Mouse (Mus musculus): ENCODE data around the gene Irf4.
A peak's percentile ranks its signal among the peaks of the same experiment; 100 is the strongest.

Irf4 gene

GRCm38 (mm10) chr13:30762224-30762623, 13.2 kb downstream of the Irf4 start:
- DNase-seq (ENCODE audit: inconsistent ontology term): no peak

GRCm38 (mm10) chr13:30764014-30764740, 15.2 kb downstream of the Irf4 start:
- DNase-seq (ENCODE audit: inconsistent ontology term): no peak

DNA sequence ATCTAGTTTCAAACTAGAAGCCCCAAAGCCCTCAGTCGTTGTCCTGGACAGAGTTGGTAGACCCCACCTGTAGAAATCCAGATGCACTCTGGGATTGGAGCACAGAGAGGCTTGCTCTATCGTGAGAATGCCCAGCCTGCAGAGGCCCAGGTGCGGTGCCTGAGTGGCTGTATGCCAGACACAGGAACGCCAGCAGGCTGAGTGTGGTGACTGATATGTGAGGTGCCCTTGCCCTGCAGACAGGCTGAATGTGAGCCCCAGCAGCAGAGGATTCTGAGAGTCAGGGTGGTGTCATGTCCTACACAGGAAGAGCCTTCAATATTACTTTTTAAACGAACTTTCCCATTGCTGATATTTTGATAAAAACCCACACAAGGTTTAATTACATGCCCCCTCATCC, 16.9 kb downstream of the Irf4 start:
- DNase-seq (ENCODE audit: inconsistent ontology term): no peak

- DNase-seq (ENCODE audit: inconsistent ontology term): no peak
Measured at GRCm38 (mm10) chr13:30766636-30767476, 17.8 kb downstream of the Irf4 start.

GRCm38 (mm10) chr13:30767477-30768127, 18.6 kb downstream of the Irf4 start:
- no peak for DNase-seq (ENCODE audit: inconsistent ontology term)

- DNase-seq (ENCODE audit: inconsistent ontology term): no peak
Measured at GRCm38 (mm10) chr13:30776021-30776420, 27.0 kb downstream of the Irf4 start.

- DNase-seq (ENCODE audit: inconsistent ontology term): no peak
Measured at GRCm38 (mm10) chr13:30777678-30778179, 28.7 kb downstream of the Irf4 start.

GRCm38 (mm10) chr13:30781905-30782304, 32.9 kb downstream of the Irf4 start:
- DNase-seq (ENCODE audit: inconsistent ontology term): no peak

DNA sequence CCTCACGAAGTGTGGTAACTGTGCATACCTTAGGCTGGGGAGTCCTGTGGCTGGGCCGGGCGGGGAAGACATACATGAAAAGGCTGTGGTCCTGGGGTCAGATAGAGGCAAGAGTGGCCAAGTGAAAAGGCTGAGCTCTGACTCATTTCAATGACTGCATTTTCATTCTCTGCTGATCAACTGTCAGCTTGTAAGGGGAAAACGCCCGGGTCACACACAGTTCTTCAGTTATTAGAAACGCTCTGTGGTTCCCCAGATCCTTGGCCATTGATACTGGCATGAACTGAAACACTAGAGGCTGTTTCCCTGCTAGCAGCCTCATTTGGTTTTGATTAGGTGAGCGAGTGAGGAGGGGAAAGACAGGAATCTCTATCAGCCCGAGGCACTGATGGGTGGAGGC, 33.4 kb downstream of the Irf4 start:
- DNase-seq (ENCODE audit: inconsistent ontology term): peak; percentile 87

DNA sequence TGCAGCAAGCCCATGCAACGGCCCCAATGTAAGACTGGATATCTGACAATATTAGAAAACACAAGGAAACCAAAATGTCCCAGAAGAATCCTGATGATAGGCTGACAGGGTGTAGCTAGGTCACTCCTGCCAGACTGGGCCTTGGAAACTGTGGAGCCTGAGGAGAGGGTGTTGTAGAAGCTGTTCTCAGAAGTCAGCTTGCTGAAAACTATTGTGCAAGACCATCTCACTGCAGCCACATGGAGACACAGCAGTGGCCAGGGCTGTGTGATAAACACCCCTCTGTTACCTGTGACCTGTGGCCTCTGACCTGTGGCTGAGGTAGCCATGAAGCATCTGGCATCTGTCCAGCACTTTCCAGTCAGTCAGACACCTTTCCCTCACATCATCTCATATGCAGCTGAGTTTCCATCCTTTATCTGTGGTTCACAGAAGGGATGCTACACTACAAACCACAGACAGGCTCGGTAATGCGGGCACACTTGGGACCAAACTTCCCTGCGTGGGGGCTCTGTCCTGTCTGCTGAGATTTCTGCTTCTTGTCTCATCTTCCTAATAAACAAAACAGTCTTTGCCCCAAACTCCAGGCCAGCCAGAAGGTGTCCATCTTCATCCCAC, 36.5 kb downstream of the Irf4 start:
- DNase-seq (ENCODE audit: inconsistent ontology term): no peak

DNA sequence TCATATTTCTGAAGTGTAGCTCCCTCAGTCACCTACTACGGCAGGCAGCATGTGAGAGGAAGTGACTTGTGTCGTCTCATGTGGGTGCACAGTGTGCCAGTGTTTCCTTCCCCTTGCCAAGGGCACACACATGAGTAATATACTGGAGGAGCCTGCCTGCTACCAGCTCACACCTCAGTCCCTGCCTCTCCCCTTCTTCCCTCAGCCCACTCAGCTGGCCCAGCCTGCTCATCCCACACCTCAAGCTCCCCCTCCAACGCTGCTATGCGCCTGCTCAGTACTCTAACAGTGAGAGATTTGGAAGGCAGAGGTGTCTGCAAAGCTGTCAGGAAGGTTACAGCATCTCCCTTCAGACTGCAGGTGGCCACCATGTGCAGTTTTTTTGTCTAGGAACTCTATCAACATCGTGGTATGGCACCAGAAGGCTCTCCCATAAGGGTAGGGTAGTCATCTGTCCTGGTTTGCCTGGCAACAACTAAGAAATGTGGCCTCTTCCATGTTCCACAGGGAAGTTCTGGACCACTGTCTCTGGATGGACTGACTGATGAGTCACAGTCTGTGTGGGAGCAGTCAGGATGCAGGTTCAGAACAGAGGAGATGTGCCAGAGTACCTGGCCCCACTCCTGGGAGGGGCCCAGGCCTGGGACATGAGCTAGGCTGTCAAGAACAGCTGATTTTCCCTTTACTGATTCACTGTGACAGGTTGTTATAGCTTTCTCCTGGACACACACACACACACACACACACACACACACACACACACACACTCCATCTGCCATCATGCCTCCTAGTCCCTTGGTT, 37.4 kb downstream of the Irf4 start:
- DNase-seq (ENCODE audit: inconsistent ontology term): peak; percentile 9

DNA sequence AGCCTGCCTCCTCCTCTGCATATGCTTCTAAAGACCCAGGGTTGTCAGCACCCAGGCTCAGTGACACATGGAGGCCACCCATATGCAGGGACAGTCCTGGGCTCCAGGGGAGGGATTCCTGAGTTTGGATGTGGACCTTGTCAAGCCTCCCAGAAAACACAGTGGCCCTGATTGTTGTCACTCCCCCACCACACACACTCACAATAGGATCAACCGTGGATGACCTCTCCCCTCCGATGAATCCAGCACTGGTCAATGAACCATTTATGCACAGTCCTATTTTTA, 38.0 kb downstream of the Irf4 start:
- peak; percentile 38 for DNase-seq (ENCODE audit: inconsistent ontology term)

- no peak for DNase-seq (ENCODE audit: inconsistent ontology term)
Measured at GRCm38 (mm10) chr13:30787556-30787955, 38.5 kb downstream of the Irf4 start.

GRCm38 (mm10) chr13:30787960-30788359, 38.9 kb downstream of the Irf4 start:
- no peak for DNase-seq (ENCODE audit: inconsistent ontology term)

DNA sequence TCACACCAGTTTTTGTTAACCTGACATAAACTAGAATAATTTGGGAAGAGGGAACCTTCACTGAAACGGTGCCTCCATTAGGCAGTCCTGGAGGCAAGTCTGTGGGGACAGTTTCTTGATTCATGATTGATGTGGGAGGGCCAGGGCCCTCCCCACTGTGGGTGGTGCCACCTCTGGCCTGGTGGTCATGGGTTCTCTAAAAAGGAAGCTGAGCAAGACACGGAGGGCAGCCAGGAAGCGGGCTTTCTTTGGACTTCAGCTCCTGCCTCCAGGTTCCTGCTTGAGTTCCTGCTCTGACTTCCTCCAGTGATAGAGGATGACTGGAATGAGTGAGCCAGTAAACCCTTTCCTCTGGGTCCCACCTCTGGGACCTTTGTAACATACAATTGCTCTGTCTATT, 39.4 kb downstream of the Irf4 start:
- no peak for DNase-seq (ENCODE audit: inconsistent ontology term)

- peak; percentile 31 for DNase-seq (ENCODE audit: inconsistent ontology term)
Measured at GRCm38 (mm10) chr13:30790016-30790415, 41.0 kb downstream of the Irf4 start.

DNA sequence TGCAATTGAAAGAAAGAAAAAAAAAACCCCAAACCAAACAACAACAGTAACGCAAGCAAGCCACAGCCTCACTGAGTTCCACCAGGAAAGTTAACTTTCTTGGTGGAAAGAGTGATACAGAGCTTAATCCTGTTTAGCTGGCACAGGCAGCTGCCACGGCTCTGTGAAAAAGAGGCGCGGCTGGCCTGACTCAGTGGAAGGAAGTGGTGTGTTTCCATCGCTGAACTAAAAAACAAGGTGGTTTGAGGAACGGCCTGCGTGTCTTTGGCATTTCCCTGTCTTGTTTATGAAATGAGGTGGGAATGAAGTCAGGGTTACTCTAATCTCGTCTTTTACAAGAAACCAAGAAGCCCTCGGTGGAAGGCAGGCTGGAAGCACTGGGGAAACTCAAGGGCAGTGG, 43.3 kb downstream of the Irf4 start:
- DNase-seq (ENCODE audit: inconsistent ontology term): no peak

DNA sequence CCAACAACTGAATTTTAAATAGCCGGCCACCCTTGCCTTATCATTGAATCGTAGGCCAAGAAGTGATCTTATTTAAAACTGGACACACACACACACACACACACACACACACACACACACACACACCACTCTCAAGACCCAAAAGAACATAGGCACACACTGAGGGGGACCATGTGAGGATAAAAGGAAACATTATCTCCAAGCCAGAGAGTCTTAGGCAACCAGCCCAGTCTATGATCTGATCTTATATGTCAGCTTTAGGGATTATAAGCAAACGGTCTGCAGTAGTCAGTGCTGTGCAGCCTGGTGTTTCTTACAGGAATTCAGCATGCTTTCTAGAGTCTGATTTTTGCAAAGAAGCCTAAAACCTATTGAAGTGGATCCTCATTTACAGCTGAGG, 43.7 kb downstream of the Irf4 start:
- no peak for DNase-seq (ENCODE audit: inconsistent ontology term)

- no peak for DNase-seq (ENCODE audit: inconsistent ontology term)
Measured at GRCm38 (mm10) chr13:30793196-30793595, 44.2 kb downstream of the Irf4 start.

DNA sequence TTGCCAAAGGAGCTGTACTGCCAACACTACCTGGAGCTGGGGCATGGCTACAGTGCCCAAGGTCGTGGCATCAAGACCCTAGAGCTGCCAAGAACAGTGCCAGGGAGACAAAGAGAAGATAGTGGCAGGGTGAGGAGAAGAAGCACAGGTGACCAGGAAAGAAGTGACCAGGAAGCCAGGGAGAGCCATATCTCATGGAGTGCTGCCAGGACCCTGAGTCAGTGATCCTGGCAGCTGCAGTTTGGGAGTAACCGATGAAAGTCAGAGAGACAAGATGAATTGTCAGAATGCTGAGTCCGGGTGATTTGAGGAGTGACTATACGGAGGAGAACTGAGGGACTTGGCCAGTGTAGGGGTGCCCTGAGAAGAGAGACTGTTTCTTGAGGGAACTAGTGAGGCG, 44.6 kb downstream of the Irf4 start:
- no peak for DNase-seq (ENCODE audit: inconsistent ontology term)

DNA sequence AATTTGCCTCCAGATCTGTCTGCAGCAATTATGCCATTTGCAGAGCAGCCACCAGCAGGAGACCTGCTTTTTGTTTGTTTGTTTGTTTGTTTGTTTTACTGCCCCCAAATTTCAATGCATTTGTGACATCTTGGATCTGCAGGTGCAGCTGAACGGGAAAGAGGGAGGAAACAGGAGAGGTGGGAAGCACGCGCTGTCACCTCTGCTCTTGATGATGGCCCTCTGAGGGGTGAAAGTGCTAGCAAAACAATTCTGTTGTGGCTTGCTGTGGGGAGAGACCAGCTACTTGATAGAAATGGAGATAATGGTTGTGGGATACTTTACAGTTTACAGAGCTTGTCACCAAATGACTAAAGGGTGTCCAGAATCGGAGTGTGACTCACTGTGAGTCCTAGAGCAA, 46.9 kb downstream of the Irf4 start:
- DNase-seq (ENCODE audit: inconsistent ontology term): no peak

Data from Muller cell, postnatal 12 days (primary cell).